Mouse (Mus musculus): ENCODE data around the gene Irak3. TPM values are rescaled to one million over a fixed set of nuclear protein-coding genes. Genes with fewer than 3 reads are reported as not detected.

The Irak3 gene
- polyA plus RNA-seq, 2 experiments = 0.78 to 1.4 TPM

GRCm38 (mm10) chr10:120151672-120152071, 50.3 kb downstream of the Irak3 start:
- WGBS (ENCODE audit: insufficient replicate concordance) = 76% methylated on average over 7 of the region's 7 CpGs
- Histone ChIP-seq H3K9ac (replicated peaks) (no peak overlapping the region), H3K36me3 (replicated peaks; ENCODE audit: control insufficient read depth, insufficient read depth, low read depth) (no peaks in the 10 kb centered on the region), H3K4me1 (replicated peaks; ENCODE audit: control insufficient read depth in 2 of 2, insufficient read depth in 2 of 2, low read length in 1 of 2) (no peaks in the 10 kb centered on the region), H3K4me2 (ENCODE audit: low read depth) (no peak overlapping the region), H3K4me3 (ENCODE audit: insufficient read depth in 1 of 2, low read depth in 2 of 2, low read length in 2 of 2) (no peak overlapping the region), H3K9me3 (ENCODE audit: control insufficient read depth, low read length) (no peaks in the 10 kb centered on the region), H3K27ac (no peak overlapping the region), H3K27me3 (ENCODE audit: control insufficient read depth, insufficient read depth, low read length) (no peaks in the 10 kb centered on the region)
- ATAC-seq (ENCODE audit: insufficient read depth) (no peak), DNase-seq (ENCODE audit: low read depth in 3 of 3, low spot score in 3 of 3) (no peak)
- TF ChIP-seq EP300 (IDR thresholded peaks at IDR 0.05; ENCODE audit: low read depth) (no peak), CTCF (IDR thresholded peaks at IDR 0.05; ENCODE audit: low read depth) (no peak)

- Histone ChIP-seq H3K4me2 (ENCODE audit: low read depth) (no peak overlapping the region), H3K9me3 (ENCODE audit: control insufficient read depth, low read length) (no peaks in the 10 kb centered on the region), H3K9ac (replicated peaks) (no peak overlapping the region), H3K27ac (no peak overlapping the region), H3K27me3 (ENCODE audit: control insufficient read depth, insufficient read depth, low read length) (no peaks in the 10 kb centered on the region), H3K4me3 (ENCODE audit: insufficient read depth in 1 of 2, low read depth in 2 of 2, low read length in 2 of 2) (no peak overlapping the region), H3K36me3 (replicated peaks; ENCODE audit: control insufficient read depth, insufficient read depth, low read depth) (no peaks in the 10 kb centered on the region), H3K4me1 (replicated peaks; ENCODE audit: control insufficient read depth in 2 of 2, insufficient read depth in 2 of 2, low read length in 1 of 2) (0 out of 4 replicates have a peak, but pooled peaks cover 0 to 1% of the 10 kb centered on the region in 2 experiments)
- WGBS (ENCODE audit: insufficient replicate concordance) = 28% methylated on average over 10 of the region's 10 CpGs
- ATAC-seq (ENCODE audit: insufficient read depth) = no peak
- no peak for DNase-seq (ENCODE audit: low read depth in 3 of 3, low spot score in 3 of 3)
- TF ChIP-seq EP300 (IDR thresholded peaks at IDR 0.05; ENCODE audit: low read depth) (no peak), CTCF (IDR thresholded peaks at IDR 0.05; ENCODE audit: low read depth) (no peak)
Observed at GRCm38 (mm10) chr10:120140916-120141516, 60.9 kb downstream of the Irak3 start.

GRCm38 (mm10) chr10:120140193-120140592, 61.7 kb downstream of the Irak3 start:
- H3K9me3 ChIP-seq (ENCODE audit: control insufficient read depth, low read length) = no peaks in the 10 kb centered on the region
- WGBS (ENCODE audit: insufficient replicate concordance) = 19% methylated on average over 4 of the region's 4 CpGs
- no peak for ATAC-seq (ENCODE audit: insufficient read depth)
- no peak overlapping the region for H3K27ac ChIP-seq
- no peak overlapping the region for H3K9ac ChIP-seq (replicated peaks)
- no peak for DNase-seq (ENCODE audit: low read depth in 3 of 3, low spot score in 3 of 3)
- H3K4me1 ChIP-seq (replicated peaks; ENCODE audit: control insufficient read depth in 2 of 2, insufficient read depth in 2 of 2, low read length in 1 of 2) = 0 out of 4 replicates have a peak, but pooled peaks cover 0 to 1% of the 10 kb centered on the region in 2 experiments
- no peak overlapping the region for H3K4me3 ChIP-seq (ENCODE audit: insufficient read depth in 1 of 2, low read depth in 2 of 2, low read length in 2 of 2)
- no peak overlapping the region for H3K4me2 ChIP-seq (ENCODE audit: low read depth)
- H3K36me3 ChIP-seq (replicated peaks; ENCODE audit: control insufficient read depth, insufficient read depth, low read depth) = no peaks in the 10 kb centered on the region
- H3K27me3 ChIP-seq (ENCODE audit: control insufficient read depth, insufficient read depth, low read length) = no peaks in the 10 kb centered on the region
- TF ChIP-seq CTCF (IDR thresholded peaks at IDR 0.05; ENCODE audit: low read depth) (no peak), EP300 (IDR thresholded peaks at IDR 0.05; ENCODE audit: low read depth) (no peak)

GRCm38 (mm10) chr10:120136020-120136562, 65.8 kb downstream of the Irak3 start:
- WGBS (ENCODE audit: insufficient replicate concordance) = 39% methylated on average over 12 of the region's 12 CpGs
- H3K9ac ChIP-seq (replicated peaks) = no peak overlapping the region
- H3K9me3 ChIP-seq (ENCODE audit: control insufficient read depth, low read length) = no peaks in the 10 kb centered on the region
- H3K27me3 ChIP-seq (ENCODE audit: control insufficient read depth, insufficient read depth, low read length) = no peaks in the 10 kb centered on the region
- H3K4me2 ChIP-seq (ENCODE audit: low read depth) = no peak overlapping the region
- H3K27ac ChIP-seq = no peak overlapping the region
- ATAC-seq (ENCODE audit: insufficient read depth) (no peak), DNase-seq (ENCODE audit: low read depth in 3 of 3, low spot score in 3 of 3) (no peak)
- H3K4me1 ChIP-seq (replicated peaks; ENCODE audit: control insufficient read depth in 2 of 2, insufficient read depth in 2 of 2, low read length in 1 of 2) = 0 out of 4 replicates have a peak, but pooled peaks cover 0 to 1% of the 10 kb centered on the region in 2 experiments
- no peak overlapping the region for H3K4me3 ChIP-seq (ENCODE audit: insufficient read depth in 1 of 2, low read depth in 2 of 2, low read length in 2 of 2)
- TF ChIP-seq CTCF (IDR thresholded peaks at IDR 0.05; ENCODE audit: low read depth) (no peak), EP300 (IDR thresholded peaks at IDR 0.05; ENCODE audit: low read depth) (no peak)
- no peaks in the 10 kb centered on the region for H3K36me3 ChIP-seq (replicated peaks; ENCODE audit: control insufficient read depth, insufficient read depth, low read depth)

- Histone ChIP-seq H3K27ac (no peak overlapping the region), H3K4me2 (ENCODE audit: low read depth) (no peak overlapping the region), H3K36me3 (replicated peaks; ENCODE audit: control insufficient read depth, insufficient read depth, low read depth) (no peaks in the 10 kb centered on the region), H3K27me3 (ENCODE audit: control insufficient read depth, insufficient read depth, low read length) (no peaks in the 10 kb centered on the region), H3K4me3 (ENCODE audit: insufficient read depth in 1 of 2, low read depth in 2 of 2, low read length in 2 of 2) (no peak overlapping the region), H3K4me1 (replicated peaks; ENCODE audit: control insufficient read depth in 2 of 2, insufficient read depth in 2 of 2, low read length in 1 of 2) (no peaks in the 10 kb centered on the region), H3K9me3 (ENCODE audit: control insufficient read depth, low read length) (no peaks in the 10 kb centered on the region), H3K9ac (replicated peaks) (no peak overlapping the region)
- 61% methylated on average over 11 of the region's 11 CpGs for WGBS (ENCODE audit: insufficient replicate concordance)
- DNase-seq (ENCODE audit: low read depth in 3 of 3, low spot score in 3 of 3) = no peak
- no peak for TF ChIP-seq EP300 (IDR thresholded peaks at IDR 0.05; ENCODE audit: low read depth)
- TF ChIP-seq CTCF (IDR thresholded peaks at IDR 0.05; ENCODE audit: low read depth) = no peak
- no peak for ATAC-seq (ENCODE audit: insufficient read depth)
Observed at GRCm38 (mm10) chr10:120133697-120134096, 68.2 kb downstream of the Irak3 start.
